Mouse (Mus musculus) left cerebral cortex, postnatal 10 days (tissue): ENCODE measurements around the gene Zfp691. TPM values are rescaled to one million over a fixed set of nuclear protein-coding genes. Genes with fewer than 3 reads are reported as not detected.

Source experiments
- DNase-seq, 2 experiments: peaks; one replicate each; pipeline ENCODE4 v3.0.0; 2021 to 2022; ENCODE audit warnings: low spot score in 2 of 2, mixed read lengths in 1 of 2; ENCODE audit errors: extremely low spot score in 1 of 2
- intact Hi-C: fragments of 180-260 bp; cut with DNase I; formaldehyde crosslinking; loops from one replicate; pipeline ENCODE4 v1.15.1; 2025
- total RNA-seq, 2 experiments: library from RNA; stranded (reverse); gene quantifications; 2 replicates each; pipeline ENCODE4 v1.2.3; 2021

Zfp691 gene
- total RNA-seq, 2 experiments from 2014 or later, result 5.5 to 5.8 TPM

DNA sequence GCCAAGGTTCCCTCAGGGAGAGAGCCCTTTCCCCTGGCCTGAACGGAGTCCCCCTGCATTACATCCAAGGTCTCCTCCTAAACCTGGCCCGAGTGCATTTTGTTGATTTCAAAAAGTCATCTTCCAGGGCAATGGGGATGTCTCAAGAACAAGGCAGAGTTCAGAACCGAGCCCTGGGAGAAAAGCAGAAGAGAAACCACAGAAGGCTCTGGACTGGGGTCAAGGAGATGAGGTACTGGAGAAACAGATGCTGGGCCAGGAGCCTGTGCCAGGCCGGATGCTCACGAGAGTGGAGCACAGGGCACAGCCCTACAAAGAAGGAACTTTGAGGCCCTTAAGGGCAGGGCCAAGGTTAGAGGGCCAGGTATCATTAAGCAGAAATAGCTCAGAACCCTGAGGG lies 3.7 kb upstream of the Zfp691 start:
- intact Hi-C loops, result no loop called here
- DNase-seq, result peak in 1 of 2 experiments; percentile 29

DNA sequence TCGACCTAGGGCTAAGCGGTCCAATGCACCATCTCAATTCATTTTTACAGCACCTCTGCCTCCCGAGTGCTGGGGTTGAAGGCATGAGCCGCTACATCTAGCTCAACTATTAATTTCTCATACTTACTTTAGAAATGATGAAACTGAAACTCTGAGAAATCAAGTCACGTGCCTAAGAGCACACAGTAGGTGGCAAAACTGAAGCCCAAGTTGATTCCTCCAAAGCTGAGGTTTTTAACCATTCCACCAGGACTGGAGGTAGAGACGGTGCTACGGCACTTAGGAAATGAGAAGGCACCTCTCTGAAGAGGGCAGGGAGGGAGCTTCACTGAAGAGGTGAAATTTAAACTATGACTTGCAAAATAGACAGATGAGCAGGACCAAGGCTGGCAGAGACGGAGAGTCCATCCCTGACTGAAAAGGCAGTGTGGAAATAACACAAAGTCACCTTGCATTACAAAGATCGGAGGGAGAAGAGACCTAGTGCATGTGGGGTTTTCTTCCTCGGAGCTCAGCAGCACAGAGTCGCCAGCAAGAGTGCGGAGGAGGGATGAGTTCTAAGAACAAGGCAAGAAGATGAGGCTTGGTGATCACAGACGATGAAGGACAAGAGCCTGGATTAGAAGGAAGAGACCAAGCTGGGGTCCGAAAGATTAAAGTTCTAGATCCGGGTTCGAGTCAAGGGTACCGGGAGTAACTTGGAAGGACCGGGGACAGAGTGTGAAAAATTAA lies 910 bp downstream of the Zfp691 start:
- no peak for DNase-seq
- intact Hi-C loops, result no loop called here

GRCm38 (mm10) chr4:119167663-119168062 lies 6.3 kb downstream of the Zfp691 start:
- intact Hi-C loops, result loop anchor here (1.0 to 5.0 kb wide), 2 partner anchors 35 to 162 kb away; no protein-coding TSS in a partner anchor
- peak; percentile 85 for DNase-seq

DNA sequence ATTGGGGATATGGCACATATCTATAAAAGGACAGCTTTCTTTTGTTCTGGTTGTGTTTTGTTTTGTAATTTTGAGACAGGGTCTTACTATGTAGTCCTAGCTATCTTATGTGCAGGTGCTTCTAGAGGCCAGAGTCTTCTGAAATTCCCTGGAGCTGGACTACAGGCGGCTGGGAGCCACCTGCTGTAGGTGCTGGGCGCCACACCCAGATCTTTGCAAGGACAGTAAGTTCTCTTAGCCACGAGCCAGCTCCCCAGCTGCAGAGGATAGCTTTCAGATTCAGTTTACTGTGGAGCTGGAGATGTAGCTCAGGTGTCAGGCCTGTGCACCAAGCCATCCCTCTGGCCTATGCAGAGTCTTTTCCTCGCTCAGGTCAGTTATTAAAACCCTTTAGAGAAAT lies 6.9 kb downstream of the Zfp691 start:
- intact Hi-C loops, result loop anchor here (1.0 to 5.0 kb wide), 2 partner anchors 35 to 162 kb away; no protein-coding TSS in a partner anchor
- no peak for DNase-seq

- no peak for DNase-seq
- intact Hi-C loops, result loop anchor here (5.0 kb wide), 1 partner anchor 36 kb away; no protein-coding TSS in a partner anchor
These were observed 8.1 kb downstream of the Zfp691 start for GRCm38 (mm10) chr4:119165916-119166315.

DNA sequence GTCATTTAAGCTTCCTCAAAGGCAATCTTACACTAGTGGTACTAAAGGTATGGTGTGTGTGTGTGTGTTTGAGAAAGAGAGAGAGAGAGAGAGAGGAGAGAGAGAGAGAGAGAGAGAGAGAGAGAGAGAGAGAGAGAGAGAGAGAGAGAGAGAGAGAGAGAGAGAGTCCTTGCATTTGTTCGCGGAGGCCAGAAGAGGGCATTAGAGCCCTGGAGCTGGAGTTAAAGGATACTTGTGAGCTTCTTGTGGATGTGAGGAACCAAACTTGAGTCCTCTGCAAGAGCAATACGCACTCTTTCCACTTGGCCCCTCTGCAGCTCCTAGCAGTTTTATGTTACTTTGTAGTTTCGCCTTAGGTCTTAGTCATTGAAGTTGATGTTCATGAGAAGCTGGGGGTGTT lies 11.0 kb downstream of the Zfp691 start:
- DNase-seq, result no peak
- intact Hi-C loops, result no loop called here

DNA sequence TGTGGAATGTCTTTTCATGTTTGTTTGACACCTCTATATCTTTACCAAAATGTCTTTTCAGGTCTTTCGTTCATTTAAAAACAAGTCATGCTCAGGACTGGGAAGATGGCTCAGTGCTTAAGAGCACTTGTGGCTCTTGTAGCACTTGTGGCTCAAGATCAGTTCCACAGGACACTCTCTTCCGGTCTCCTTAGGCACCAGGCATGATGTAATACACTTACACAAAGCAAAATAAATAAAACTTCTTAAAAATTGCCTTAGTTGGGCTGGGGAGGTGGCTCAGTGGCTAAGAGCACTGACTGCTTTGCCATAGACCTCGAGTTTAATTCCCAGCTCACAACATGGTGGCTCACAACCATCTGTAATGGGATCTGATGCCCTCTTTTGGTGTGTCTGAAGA lies 12.6 kb downstream of the Zfp691 start:
- intact Hi-C loops, result no loop called here
- no peak for DNase-seq

GRCm38 (mm10) chr4:119157891-119158290 lies 16.1 kb downstream of the Zfp691 start:
- no peak for DNase-seq

DNA sequence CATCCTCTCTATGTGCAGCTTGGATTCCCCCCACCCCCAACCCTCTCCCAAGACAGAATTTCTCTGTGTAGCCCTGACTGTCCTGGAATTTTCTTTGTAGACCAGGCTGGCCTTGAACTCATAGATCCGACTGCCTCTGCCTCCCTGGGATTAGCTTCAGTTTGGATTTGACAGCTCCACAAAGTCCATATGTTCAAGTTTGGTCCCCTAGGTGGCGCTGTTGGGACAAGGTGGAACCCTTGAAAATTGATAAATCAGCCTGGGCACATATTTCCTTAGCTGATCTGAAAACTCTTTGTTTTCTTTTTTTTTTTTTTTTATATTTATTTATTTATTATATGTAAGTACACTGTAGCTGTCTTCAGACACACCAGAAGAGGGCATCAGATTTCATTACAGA lies 16.8 kb downstream of the Zfp691 start:
- peak in 1 of 2 experiments; percentile 65 for DNase-seq
- intact Hi-C loops, result no loop called here

More at GRCm38 (mm10) chr4:119157891-119158290, 16.1 kb downstream of the Zfp691 start:
- intact Hi-C loops, result no loop called here

GRCm38 (mm10) chr4:119148741-119149140 lies 25.3 kb downstream of the Zfp691 start:
- intact Hi-C loops, result no loop called here
- no peak for DNase-seq

- intact Hi-C loops, result no loop called here
These were observed 26.6 kb downstream of the Zfp691 start for GRCm38 (mm10) chr4:119147347-119147746.

GRCm38 (mm10) chr4:119146816-119147215 lies 27.2 kb downstream of the Zfp691 start:
- intact Hi-C loops, result no loop called here
- no peak for DNase-seq

More at GRCm38 (mm10) chr4:119147347-119147746, 26.6 kb downstream of the Zfp691 start:
- no peak for DNase-seq

GRCm38 (mm10) chr4:119142230-119142871 lies 31.6 kb downstream of the Zfp691 start:
- intact Hi-C loops, result no loop called here
- peak; percentile 62 to 81 for DNase-seq

GRCm38 (mm10) chr4:119141191-119141590 lies 32.8 kb downstream of the Zfp691 start:
- DNase-seq, result no peak
- intact Hi-C loops, result no loop called here

- DNase-seq, result no peak
- intact Hi-C loops, result no loop called here
These were observed 33.9 kb downstream of the Zfp691 start for GRCm38 (mm10) chr4:119140126-119140525.

- intact Hi-C loops, result no loop called here
- DNase-seq, result no peak
These were observed 35.2 kb downstream of the Zfp691 start for GRCm38 (mm10) chr4:119138776-119139175.

- peak; percentile 52 to 85 for DNase-seq
- intact Hi-C loops, result no loop called here
These were observed 35.8 kb downstream of the Zfp691 start for GRCm38 (mm10) chr4:119138171-119138570.

DNA sequence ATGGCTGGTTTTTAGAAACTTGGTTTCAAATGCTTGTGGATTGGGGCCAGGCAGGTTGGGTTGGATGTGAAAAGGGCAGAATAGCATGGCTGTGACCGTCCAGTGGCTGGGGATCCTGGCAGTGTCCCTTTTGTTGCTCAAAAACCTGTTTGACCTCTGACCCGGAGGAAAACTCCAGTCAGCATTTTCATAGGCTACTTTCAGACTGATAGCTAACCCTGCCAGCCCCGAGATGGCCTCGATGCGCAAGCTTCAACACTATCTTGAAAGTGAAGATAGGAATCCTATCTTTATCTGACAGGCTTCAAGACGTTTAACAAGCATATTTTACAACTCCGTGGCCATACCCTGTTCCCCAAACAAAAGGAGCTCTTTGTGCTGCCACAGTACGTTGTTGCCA lies 36.7 kb downstream of the Zfp691 start:
- no peak for DNase-seq
- intact Hi-C loops, result no loop called here

- intact Hi-C loops, result no loop called here
- no peak for DNase-seq
These were observed 40.1 kb downstream of the Zfp691 start for GRCm38 (mm10) chr4:119133860-119134259.

DNA sequence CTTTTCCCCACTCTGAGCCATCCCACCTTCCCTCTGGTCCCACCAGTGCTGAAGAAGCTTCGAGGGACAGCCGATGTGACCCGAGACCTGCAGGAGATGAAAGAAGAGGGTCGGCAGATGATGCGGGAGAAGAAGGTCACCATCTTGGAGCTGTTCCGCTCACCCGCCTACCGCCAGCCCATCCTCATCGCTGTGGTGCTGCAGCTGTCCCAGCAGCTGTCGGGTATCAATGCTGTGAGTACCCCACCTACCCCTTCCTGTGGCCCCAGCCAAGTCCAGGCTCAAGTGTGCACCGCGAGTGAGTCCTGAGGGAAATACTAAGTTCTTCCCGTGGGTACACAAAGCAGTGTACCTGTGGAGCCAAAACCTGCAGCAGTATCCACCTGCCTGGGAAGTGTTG lies 40.7 kb downstream of the Zfp691 start:
- intact Hi-C loops, result no loop called here
- DNase-seq, result no peak
